Mouse (Mus musculus) midbrain, embryonic 15.5 days (tissue): ENCODE results near the gene Ddb1. TPM values are rescaled to one million over a fixed set of nuclear protein-coding genes. Genes with fewer than 3 reads are reported as not detected.

ENCODE experiments used
- ATAC-seq: fragments of 200-750 bp; cut with Nextera tagmentation; replicated peaks from 2 replicates; pipeline ENCODE4 v1.8.0; 2017; ENCODE audit warnings: moderate TSS enrichment
- H3K27ac ChIP-seq: fragments of 300-500 bp; sonication (generic); 2 replicates; pipeline ENCODE4 v1.5.1; 2015; ENCODE audit warnings: mild to moderate bottlenecking, inconsistent platforms
- H3K27me3 ChIP-seq: fragments of 300-500 bp; sonication (generic); replicated peaks from 2 replicates; pipeline ENCODE4 v1.6.1; 2015; ENCODE audit warnings: inconsistent platforms
- H3K36me3 ChIP-seq: fragments of 300-500 bp; sonication (generic); replicated peaks from 2 replicates; pipeline ENCODE4 v1.6.1; 2015; ENCODE audit warnings: inconsistent platforms
- H3K4me1 ChIP-seq: fragments of 300-500 bp; sonication (generic); 2 replicates; pipeline ENCODE4 v1.6.1; 2015; ENCODE audit warnings: inconsistent platforms
- H3K4me2 ChIP-seq: fragments of 300-500 bp; sonication (generic); 2 replicates; pipeline ENCODE4 v1.6.1; 2015; ENCODE audit warnings: inconsistent platforms, mild to moderate bottlenecking, moderate library complexity
- H3K4me3 ChIP-seq: fragments of 300-500 bp; sonication (generic); 2 replicates; pipeline ENCODE4 v1.5.1; 2015; ENCODE audit warnings: mild to moderate bottlenecking, inconsistent platforms
- H3K9ac ChIP-seq: fragments of 300-500 bp; sonication (generic); 2 replicates; pipeline ENCODE4 v1.6.1; 2015; ENCODE audit warnings: mild to moderate bottlenecking, inconsistent platforms
- H3K9me3 ChIP-seq: fragments of 300-500 bp; sonication (generic); 2 replicates; pipeline ENCODE4 v1.6.1; 2016; ENCODE audit warnings: inconsistent platforms
- WGBS: fragments of 180-500 bp; shearing (Covaris S2); methylation state at CpG from one replicate; pipeline ENCODE4 v1.1.7; 2015; ENCODE audit warnings: mixed read lengths; 5-methylcytosine and 5-hydroxymethylcytosine counted together
- polyA plus RNA-seq: library from polyadenylated mRNA; unstranded; fragments of >200 nt; fragmentation: Nextera tagmentation; extraction: Ambion mirVana; gene quantifications from 2 replicates; pipeline ENCODE4 v1.2.1, GENCODE M21; 2015

Gene Ddb1
- polyA plus RNA-seq, 1 experiment from 2014 or later: 252 TPM

DNA sequence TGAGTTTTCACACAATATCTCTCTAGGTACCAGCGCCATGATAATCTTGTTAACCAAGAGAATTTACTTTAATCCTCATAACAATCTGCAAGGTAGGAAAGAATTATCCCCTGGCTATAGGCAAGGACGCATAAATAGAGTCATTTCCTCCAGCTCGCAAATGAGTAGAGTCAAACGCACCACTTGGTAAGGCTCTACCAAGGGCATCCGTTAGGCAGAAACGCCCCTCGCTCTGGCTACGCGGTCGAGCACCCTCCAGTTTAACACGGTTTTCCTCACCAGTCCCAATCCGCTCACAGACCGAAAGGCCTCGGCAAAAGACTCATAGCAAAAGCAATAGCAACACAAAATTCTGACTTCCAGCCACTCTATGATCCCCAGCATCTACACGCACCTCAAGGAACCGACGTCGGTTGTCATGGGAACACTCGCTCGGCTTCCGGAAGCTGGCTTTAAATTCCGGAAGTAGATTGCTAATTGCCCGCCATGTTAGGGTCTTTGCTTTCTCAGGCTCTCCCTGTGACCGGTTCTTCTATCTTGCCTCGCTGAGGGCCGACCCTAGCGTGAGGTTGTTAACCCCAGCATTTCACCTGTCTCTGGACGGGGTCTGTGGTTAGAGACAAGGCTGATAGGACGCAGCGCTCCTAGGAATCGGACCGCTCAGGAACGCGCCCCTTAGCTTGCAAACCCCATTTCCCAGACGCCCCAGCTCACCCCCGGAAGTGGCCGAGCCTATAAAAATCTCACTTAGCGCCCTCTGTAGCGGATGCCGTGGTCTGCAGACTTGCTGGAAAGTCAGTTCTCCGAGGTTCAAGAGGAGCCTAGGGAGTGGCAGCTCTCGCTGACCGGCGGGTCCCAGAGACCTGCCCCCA, 28.2 kb upstream of the Ddb1 start, which contains the start of the genes Cyb561a3 and Tmem138:
Gene Cyb561a3, plus strand, starts transcription at position 483 of the 872 bp plus-strand sequence.
Gene Tmem138, minus strand, starts transcription at position 673 of the 872 bp plus-strand sequence.
- H3K9me3 ChIP-seq: no peaks in the 10 kb centered on the region
- peaks cover 26% of the 10 kb centered on the region for H3K4me1 ChIP-seq
- under 1% methylated on average over 44 of the region's 44 CpGs for WGBS
- peak within 1 kb of the TSS; percentile 75 for H3K4me2 ChIP-seq
- no peaks in the 10 kb centered on the region for H3K27me3 ChIP-seq
- H3K36me3 ChIP-seq: peaks cover 25% of the 10 kb centered on the region
- ATAC-seq: peak; percentile 97
- H3K4me3 ChIP-seq: peak within 1 kb of the TSS; percentile 69
- H3K27ac ChIP-seq: peak within 1 kb of the TSS; percentile 96
- H3K9ac ChIP-seq: peak within 1 kb of the TSS; percentile 74

DNA sequence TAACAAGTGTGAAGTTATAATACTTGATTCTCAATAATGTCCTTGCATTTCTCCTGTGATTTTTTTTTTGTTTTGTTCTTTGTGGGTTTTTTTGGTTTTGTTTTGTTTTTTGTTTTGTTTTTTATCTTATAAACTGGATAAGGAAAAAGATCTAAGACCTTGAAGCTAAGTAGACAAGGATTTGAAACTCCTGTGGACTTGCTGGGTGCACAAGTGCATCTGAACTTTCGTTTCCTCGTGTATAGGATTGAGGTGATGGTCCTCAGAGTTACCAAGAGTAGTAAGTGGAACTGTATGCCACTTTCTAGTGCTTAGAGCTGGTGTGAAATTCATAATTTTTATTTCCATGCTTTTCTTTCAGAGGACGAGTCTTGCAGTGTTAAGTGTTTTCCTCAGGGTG, 25.0 kb upstream of the Ddb1 start:
- H3K4me2 ChIP-seq: no peak overlapping the region
- no peaks in the 10 kb centered on the region for H3K9me3 ChIP-seq
- no peak for ATAC-seq
- H3K27me3 ChIP-seq: no peaks in the 10 kb centered on the region
- no peak overlapping the region for H3K4me3 ChIP-seq
- H3K27ac ChIP-seq: no peak overlapping the region
- peaks cover 26% of the 10 kb centered on the region for H3K4me1 ChIP-seq
- peaks cover 1% of the 10 kb centered on the region; the same call in 1 of the 2 replicates for H3K36me3 ChIP-seq
- H3K9ac ChIP-seq: no peak overlapping the region
- whole genome bisulfite sequencing: 83% methylated on average over 3 of the region's 3 CpGs

DNA sequence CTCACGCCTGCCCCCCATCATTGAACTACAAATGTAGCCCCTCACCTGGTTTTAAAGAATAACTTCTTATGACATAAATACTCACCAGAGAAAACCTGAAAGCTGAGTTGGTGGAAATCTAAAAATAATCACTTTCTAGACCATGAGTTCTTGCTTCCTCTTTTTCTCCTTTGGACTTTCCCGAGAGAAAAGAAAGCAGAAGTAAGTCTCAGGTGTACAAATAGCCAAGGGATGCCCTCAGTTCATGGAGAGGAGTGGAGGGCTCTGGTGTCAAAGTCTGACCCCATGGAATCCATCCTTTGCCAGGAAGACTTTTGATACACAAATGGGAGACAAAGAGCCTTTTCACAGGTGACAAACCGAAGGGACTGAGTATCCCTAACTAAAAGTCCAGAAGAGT, 24.4 kb upstream of the Ddb1 start:
- Histone ChIP-seq H3K4me3 (no peak overlapping the region), H3K4me1 (peaks cover 20% of the 10 kb centered on the region), H3K27me3 (no peaks in the 10 kb centered on the region), H3K9me3 (no peaks in the 10 kb centered on the region), H3K9ac (no peak overlapping the region), H3K36me3 (no peaks in the 10 kb centered on the region; the same call in 1 of the 2 replicates), H3K27ac (no peak overlapping the region), H3K4me2 (no peak overlapping the region)
- no peak for ATAC-seq
- 76% methylated on average over 3 of the region's 3 CpGs for WGBS

DNA sequence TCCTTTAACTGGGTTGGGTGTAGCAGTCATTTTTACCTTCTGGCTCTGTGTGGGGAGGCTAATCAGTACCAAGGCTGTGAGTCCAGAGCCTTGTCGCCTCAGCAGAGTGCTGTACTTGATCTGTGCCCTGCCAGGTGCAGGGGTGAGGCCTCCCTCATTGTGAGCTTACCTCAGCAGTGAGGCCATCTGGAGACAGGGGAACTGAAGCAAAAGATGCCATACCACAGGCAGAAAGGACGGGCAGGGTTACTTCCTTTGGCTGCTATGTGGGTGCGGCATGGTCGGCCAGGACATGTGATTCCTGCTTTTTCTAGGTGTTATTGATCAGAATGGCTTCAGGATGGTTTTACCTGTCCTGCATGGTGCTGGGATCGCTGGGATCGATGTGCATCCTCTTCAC, 23.1 kb upstream of the Ddb1 start:
- no peak overlapping the region for H3K4me3 ChIP-seq
- H3K4me1 ChIP-seq: peaks cover 13% of the 10 kb centered on the region
- H3K9me3 ChIP-seq: no peaks in the 10 kb centered on the region
- 84% methylated on average over 6 of the region's 6 CpGs for WGBS
- H3K36me3 ChIP-seq: no peaks in the 10 kb centered on the region; the same call in 1 of the 2 replicates
- no peak overlapping the region for H3K4me2 ChIP-seq
- no peak overlapping the region for H3K9ac ChIP-seq
- no peak for ATAC-seq
- no peaks in the 10 kb centered on the region for H3K27me3 ChIP-seq
- H3K27ac ChIP-seq: no peak overlapping the region

DNA sequence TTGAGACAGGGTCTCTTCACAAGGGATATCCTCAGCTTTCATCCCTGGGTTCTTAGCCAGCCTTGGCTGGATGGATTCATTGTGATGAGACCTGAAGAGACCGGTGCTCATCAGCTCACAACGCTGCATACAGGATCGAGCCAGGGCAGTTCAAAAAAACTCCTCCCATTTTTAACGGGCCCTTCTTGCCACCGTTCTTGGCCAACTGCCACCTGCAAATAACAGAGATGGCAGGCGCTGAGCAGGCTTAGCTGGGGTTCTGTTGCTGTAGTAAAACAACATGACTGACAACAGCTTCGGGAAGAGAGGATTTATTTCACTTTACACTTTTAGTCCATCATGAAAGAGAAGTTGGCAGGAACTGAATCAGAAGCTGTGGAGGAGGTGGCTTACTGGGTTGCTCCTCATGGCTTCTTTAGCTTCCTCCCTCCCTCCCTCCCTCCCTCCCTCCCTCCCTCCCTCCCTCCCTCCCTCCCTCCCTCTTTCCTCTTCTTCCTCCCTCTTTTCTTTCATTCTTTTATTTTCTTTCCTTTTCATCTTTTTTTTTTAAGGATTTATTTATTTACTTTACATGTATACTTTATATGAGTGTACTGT, 21.5 kb upstream of the Ddb1 start:
- Histone ChIP-seq H3K27ac (no peak overlapping the region), H3K9ac (no peak overlapping the region), H3K9me3 (no peaks in the 10 kb centered on the region), H3K36me3 (no peaks in the 10 kb centered on the region; the same call in 1 of the 2 replicates), H3K4me1 (peaks cover 2% of the 10 kb centered on the region; the same call in 1 of the 2 replicates), H3K4me2 (no peak overlapping the region), H3K27me3 (no peaks in the 10 kb centered on the region), H3K4me3 (no peak overlapping the region)
- WGBS: 54% methylated on average over 7 of the region's 7 CpGs
- no peak for ATAC-seq

DNA sequence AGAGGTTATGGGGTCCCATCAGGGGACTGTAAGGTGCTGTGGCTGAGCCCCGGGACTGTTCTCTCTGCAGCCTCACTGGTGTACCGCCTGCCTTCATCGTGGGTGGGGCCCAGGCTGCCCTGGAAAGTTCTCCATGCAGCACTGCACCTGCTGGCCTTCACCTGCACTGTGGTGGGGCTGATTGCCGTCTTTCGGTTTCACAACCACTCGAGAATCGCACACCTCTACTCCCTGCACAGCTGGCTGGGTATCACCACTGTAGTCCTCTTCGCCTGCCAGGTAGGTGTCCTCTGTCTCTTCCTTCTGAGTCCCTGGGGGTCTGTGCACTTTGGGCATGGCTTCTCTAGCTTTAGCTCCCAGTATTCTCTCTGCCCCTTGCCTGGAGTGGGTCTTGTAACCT, 20.0 kb upstream of the Ddb1 start:
- H3K9ac ChIP-seq: no peak overlapping the region

DNA sequence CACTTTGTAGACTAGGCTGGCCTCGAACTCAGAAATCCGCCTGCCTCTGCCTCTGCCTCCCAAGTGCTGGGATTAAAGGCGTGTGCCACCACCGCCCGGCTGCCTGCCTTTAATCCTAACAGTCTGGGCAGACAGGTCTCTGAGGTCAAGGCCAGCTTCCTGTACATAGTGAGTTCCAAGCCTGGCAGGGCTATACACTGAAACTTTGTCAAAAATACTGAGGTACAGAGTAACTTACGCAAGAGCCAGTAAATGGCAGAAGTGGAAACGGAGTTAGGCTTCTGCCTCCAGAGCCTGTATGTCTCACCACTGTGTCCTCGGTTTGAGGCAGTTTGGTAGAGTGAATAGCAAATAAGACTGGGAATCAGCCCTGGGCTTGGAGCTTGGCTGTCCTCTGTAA, 17.9 kb upstream of the Ddb1 start:
- WGBS: 93% methylated on average over 8 of the region's 8 CpGs
- Histone ChIP-seq H3K27me3 (no peaks in the 10 kb centered on the region), H3K4me2 (no peak overlapping the region), H3K36me3 (no peaks in the 10 kb centered on the region), H3K4me3 (no peak overlapping the region), H3K9me3 (no peaks in the 10 kb centered on the region), H3K4me1 (no peaks in the 10 kb centered on the region), H3K27ac (no peak overlapping the region), H3K9ac (no peak overlapping the region)
- no peak for ATAC-seq

More for the DNA sequence above, 20.0 kb upstream of the Ddb1 start:
- Histone ChIP-seq H3K36me3 (no peaks in the 10 kb centered on the region; the same call in 1 of the 2 replicates), H3K27me3 (no peaks in the 10 kb centered on the region), H3K27ac (no peak overlapping the region), H3K9me3 (no peaks in the 10 kb centered on the region), H3K4me3 (no peak overlapping the region), H3K4me1 (no peaks in the 10 kb centered on the region), H3K4me2 (no peak overlapping the region)
- ATAC-seq: no peak
- 91% methylated on average over 8 of the region's 8 CpGs for WGBS

DNA sequence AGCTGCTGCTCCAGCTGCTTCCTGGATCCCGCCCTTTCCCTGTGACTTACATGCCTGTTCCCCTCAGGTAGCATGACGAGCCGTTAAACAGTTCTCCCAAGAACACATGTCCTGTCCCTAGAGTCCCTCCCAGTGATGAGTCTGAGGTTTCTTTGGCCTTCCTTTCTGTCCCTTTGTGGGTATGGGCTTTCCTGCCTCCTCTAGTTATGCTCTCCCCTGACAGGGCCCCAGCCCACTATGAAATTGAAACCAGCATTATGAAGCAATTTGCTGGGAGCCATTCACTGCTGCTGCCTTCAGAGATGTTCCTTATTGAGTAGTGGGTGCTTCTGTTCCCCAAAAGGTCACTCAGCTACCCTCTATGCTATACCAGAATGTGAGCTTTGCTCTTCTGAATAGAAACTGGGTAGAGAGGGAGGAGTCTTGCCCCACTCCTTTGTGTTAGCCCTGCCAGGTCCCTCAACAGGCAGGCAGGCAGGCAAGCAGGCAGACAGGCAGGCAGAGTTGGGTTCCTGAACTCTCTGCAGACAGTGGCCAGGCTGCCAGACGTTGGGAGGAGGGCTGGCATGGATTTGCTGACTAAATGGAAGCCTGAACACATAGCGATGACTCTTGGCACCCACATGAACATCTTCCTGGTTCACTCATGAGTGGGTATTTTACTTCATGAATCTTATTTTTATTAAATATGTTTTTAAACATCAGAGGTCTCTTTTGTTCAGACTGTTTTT, 15.8 kb upstream of the Ddb1 start:
- no peak overlapping the region for H3K9ac ChIP-seq
- WGBS: 73% methylated on average over 5 of the region's 5 CpGs

DNA sequence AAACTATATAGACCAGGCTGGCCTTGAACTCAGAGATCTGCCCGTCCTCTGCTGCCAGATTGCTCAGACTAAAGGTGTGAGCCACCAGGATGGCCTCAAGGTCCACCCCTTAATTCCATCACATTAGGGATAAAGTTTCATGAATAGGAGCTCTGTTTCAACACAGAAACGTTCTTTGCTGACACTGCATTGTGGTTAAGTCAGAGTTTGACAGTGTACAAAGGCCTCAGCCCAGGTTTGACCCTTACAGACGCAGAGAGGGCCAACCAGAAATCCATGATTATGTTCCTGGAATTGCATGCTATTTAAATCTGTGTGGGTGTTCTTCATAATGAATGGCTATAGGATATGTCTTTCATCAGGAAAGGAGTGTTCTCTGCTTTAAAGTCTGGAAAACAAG, 14.8 kb upstream of the Ddb1 start:
- no peak overlapping the region for H3K27ac ChIP-seq
- ATAC-seq: no peak
- 79% methylated on average over 3 of the region's 3 CpGs for WGBS
- H3K4me2 ChIP-seq: no peak overlapping the region
- H3K4me3 ChIP-seq: no peak overlapping the region
- no peaks in the 10 kb centered on the region for H3K27me3 ChIP-seq
- no peaks in the 10 kb centered on the region for H3K9me3 ChIP-seq
- H3K9ac ChIP-seq: no peak overlapping the region
- peaks cover 14% of the 10 kb centered on the region; the same call in 1 of the 2 replicates for H3K36me3 ChIP-seq
- no peaks in the 10 kb centered on the region for H3K4me1 ChIP-seq

More for the DNA sequence above, 15.8 kb upstream of the Ddb1 start:
- H3K9me3 ChIP-seq: no peaks in the 10 kb centered on the region
- no peak overlapping the region for H3K27ac ChIP-seq
- no peak overlapping the region for H3K4me3 ChIP-seq
- no peaks in the 10 kb centered on the region for H3K27me3 ChIP-seq
- no peak overlapping the region for H3K4me2 ChIP-seq
- no peaks in the 10 kb centered on the region for H3K4me1 ChIP-seq
- peaks cover 10% of the 10 kb centered on the region; the same call in 1 of the 2 replicates for H3K36me3 ChIP-seq
- ATAC-seq: no peak

DNA sequence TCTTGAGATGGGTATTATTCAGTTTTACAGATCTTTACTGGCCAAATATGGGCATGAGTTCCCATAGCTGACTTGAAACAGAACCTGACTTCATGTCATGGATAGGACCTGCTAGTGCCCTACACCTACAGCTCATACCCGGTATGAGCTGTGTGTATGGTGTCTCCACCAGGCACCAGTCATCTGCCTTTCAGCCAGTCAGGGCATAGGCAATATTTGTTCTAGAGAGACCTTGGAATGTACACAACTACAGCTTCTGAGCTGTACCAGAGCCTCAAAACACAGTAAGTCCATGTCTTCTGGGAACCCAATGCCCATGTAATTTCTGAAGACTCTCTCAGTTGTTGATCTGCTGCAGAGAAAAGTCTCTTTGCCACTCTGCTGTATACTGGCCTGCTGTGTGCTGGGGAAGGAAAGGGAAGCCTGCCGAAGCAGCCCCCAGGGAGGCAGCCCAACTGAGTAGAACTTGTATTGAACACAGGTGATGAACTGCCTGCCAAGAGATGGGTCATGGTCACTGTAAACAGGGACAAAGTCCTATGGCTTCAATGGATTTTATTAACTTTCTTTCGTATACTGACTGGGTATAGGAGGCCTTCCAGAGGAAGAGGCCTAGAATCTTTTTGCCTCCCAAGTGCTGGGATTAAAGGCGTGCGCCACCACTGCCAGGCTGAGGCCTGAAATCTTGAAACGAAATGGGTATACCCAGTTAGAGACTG, 13.3 kb upstream of the Ddb1 start:
- Histone ChIP-seq H3K4me2 (no peak overlapping the region), H3K9ac (no peak overlapping the region), H3K4me1 (no peaks in the 10 kb centered on the region), H3K9me3 (no peaks in the 10 kb centered on the region), H3K36me3 (peaks cover 14% of the 10 kb centered on the region; the same call in 1 of the 2 replicates), H3K4me3 (no peak overlapping the region), H3K27me3 (no peaks in the 10 kb centered on the region), H3K27ac (no peak overlapping the region)
- ATAC-seq: no peak
- WGBS: 93% methylated on average over 6 of the region's 6 CpGs

DNA sequence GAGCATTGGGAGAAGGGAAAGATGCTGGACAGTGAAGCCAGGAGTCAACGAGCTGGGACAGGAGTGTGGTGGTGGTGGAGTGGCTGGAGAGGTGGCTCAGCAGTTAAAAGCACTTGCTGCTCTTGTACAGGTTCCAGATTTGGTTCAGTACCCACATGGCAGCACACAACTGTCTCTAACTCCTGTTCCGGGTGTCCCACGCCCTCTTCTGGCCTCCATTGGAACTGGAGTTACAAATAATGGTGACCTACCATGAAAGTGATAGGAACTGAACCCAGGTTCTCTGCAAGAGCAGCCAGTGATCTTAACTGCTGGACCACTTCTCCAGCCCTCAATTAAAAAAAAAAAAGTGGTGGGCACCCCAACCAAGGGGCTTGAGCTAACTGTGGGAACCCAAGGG, 6.9 kb upstream of the Ddb1 start:
- H3K27me3 ChIP-seq: no peaks in the 10 kb centered on the region
- no peaks in the 10 kb centered on the region for H3K9me3 ChIP-seq
- peaks cover 10% of the 10 kb centered on the region for H3K4me1 ChIP-seq
- no peak overlapping the region for H3K4me2 ChIP-seq
- 49% methylated on average over 3 of the region's 3 CpGs for WGBS
- ATAC-seq: no peak
- H3K27ac ChIP-seq: no peak overlapping the region
- H3K36me3 ChIP-seq: 0 out of 2 replicates have a peak, but pooled peaks cover 6% of the 10 kb centered on the region
- H3K4me3 ChIP-seq: no peak overlapping the region
- no peak overlapping the region for H3K9ac ChIP-seq
